Mouse (Mus musculus): ENCODE results near the gene Acer3.

Gene Acer3

DNA sequence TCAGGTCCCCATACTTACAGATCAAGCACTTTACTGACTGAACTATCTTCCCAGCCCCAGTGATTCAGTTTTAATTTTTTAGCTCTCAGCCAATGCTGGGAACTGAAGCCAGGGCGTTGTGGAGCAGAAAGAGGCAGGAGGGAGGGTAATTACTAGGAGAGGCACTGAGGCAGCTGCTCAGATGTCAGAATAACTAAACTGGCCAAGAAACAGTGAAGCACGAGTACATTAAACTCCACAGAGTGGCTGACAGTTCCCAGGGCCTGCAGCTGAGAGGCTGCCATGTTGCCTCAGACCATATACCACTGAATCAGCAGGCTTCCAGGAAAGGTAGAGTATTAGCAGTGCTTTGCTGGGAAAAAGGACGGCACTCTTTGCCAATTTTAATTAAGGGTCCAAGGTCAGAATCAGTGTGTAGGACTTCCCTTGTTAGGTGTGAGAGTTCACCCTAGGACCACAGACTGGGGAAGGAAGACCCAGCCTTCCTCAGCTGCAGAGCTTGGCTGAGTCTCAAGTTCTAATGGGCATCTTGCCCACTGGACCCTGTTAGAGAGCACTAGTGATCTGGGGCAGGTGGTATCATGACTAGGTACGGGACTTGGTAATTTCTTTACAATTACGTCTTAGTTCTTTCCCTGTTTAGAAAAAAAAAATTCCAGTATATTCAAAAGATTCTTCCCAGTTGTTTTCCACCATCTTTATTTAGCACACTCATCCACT, 11.8 kb upstream of the Acer3 start:
- DNase-seq (ENCODE audit: low spot score in 2 of 2) = no peak

DNA sequence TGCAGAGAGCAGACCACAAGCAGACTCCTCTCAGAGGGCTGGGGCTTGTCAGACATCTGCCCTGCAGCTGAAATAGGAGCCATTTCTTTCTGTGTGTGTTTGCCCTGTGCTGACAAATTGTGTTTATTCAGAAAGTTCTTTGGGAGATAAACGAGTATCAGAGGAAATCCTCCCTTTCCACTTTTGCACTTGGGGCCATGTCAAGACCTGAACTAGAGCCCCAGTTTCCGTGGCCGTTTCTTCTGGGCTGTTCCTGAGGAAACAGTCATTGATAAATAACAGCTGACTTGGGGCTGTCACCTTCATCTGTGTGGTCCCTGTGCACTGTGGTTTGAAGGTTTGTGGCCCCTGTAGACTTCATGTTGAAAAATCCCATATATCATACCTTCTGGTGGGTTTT, 10.9 kb upstream of the Acer3 start:
- DNase-seq (ENCODE audit: low spot score in 2 of 2) = no peak

DNA sequence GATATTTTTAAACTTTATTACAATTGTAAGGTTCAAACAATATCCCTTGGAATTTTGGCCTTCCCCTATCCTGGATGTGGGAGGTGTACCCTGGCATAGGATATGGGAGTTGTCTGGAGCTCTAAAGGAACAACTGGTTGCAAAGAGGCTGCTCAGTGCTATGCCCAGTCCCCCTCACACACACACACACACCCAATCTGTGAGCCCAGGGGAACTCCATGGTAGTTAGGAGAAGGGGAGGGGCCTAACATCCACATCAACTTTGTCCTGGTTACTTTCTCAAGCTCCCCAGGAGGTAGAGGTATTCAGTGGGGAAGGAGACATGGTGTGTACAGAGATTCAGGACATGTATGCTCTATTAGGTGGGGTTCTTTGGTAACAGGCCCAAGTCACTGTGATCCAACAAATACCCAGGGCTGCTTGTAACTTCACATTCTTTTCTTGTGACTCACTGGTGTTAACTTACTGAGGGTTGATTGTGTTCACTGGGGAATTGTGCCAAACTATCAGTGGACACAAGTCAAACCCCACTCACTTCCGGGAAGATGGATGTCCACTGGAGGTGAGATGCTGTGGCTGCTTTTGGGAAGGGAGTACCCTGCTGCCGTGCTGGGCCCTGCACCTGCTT, 9.5 kb upstream of the Acer3 start:
- no peak for DNase-seq (ENCODE audit: low spot score in 2 of 2)

DNA sequence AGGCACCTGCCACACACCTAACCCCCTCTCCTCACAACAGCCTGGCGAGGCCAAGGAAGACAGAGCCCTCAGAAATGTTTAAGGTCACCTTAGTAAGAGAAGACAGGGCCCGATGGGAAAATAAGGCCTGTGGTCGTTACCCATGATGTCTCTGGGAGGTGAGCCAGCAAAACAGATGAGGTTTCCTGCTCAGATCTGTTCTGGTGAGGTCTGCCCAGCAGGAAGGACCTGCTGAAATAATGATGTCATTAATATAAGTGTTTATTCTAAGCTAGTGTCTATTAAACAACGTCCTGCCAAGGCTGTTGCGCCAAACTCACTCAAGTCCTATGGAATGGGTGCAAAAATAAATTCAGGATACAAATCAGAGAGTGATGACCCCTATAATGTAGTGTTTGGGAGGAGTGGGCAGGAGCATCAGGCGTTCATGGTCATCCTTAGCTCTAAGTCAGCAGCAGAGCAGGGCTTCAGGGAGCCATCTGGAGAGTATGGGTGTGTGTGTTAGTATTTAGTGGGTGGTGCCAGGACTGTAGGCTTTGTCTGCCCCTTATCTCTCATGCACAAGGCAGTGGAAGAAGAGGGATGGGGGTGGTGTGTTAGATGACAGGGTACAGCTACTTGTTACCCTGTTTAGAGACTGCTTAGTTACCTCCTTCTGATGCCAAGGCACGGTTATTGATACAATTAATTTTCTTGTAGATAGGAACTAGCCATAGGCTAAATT, 8.8 kb upstream of the Acer3 start:
- DNase-seq (ENCODE audit: low spot score in 2 of 2) = peak in 1 of 2 experiments; percentile 54

DNA sequence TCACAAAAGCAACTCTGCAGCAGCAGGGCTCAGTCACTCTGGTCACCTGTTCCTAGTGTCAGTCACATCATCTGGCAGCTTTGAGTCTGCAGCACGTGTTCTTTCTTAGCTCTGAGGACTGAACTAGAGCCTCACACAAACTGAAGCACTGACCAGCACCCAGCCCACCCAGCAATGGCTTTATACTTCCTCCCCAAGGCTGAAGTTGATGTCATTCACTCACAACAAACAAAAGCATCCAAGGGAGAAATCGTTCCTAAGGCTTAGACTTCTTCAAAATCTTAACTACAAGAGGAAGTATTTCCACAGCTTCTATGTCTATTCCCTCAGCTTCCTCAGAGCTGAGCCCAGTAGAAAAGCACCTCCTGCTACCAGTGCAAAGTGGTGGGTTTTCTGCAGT, 7.3 kb upstream of the Acer3 start:
- no peak for DNase-seq (ENCODE audit: low spot score in 2 of 2)

DNA sequence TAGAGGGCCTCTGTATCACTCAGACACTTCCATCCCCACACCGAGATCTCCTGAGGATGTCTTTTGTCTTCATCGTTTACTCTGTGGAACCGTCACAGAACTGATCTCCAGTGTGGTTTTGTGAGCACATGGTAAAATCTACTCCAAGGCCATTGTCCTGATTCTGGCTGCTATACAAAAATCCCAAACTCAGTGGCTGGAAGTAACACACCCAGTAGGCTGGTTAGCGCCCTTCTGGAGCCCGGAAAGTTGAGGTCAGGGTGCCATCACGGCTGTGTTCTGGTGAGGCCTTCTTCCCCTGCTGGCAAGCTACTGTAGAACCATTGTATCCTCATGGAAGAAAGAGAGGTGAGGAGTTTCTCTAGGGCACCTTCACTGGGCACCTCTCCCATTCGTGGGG, 5.0 kb upstream of the Acer3 start:
- no peak for DNase-seq (ENCODE audit: low spot score in 2 of 2)

DNA sequence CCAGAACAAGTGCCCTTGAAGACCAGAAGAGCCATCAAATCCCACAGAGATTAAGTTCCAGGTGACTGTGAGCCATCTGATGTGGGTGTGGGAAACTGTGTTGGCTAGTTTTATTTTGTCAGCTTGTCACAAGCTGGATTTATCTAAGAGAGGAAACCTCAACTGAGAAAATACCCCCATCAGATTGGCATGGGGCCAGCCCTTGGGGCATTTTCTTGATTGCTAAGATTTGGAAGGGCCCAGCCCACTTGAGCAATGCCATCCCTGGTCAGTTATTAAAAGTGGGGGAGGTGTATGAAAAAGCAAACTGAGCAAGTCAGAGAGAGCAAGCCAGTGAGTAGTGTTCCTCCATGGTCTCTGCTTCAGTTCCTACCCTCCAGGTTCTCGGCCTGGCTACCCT, 3.2 kb upstream of the Acer3 start:
- no peak for DNase-seq (ENCODE audit: low spot score in 2 of 2)

DNA sequence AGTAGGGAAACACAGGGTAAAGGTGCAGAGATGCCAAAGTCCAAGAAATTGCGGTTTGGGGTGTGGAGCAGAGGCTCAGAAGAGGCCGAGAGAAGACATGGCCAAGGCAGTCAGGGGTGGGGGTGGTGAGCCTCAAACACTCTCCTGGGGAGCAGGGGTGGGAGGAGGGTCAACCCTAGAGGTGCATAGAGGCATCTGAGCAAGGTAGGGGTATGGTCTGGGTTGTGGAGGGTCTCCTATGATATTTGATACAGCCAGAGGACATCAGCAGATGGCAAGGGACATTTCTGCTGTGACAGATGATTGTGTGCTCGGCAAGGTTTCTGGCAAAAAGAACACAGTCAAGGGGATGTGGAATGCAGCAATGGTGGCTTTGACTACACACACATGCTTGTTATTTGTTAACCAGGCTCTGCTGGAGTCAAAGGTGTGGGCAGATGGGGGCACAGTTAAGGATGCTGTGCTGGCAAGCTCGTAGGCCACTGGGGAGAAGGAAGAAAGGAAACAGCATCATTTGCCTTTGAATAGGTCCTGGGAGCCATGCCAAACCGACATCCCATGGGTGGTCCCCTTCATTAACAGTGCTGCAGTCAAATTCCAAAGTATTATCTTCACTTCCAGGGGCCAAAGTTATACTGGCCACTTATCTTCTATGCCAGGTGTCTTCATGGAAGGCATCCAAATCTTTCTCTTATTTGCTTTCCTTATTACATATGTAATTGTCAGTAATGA, 2.4 kb upstream of the Acer3 start:
- peak in 1 of 2 experiments; percentile 41 for DNase-seq (ENCODE audit: low spot score in 2 of 2)

DNA sequence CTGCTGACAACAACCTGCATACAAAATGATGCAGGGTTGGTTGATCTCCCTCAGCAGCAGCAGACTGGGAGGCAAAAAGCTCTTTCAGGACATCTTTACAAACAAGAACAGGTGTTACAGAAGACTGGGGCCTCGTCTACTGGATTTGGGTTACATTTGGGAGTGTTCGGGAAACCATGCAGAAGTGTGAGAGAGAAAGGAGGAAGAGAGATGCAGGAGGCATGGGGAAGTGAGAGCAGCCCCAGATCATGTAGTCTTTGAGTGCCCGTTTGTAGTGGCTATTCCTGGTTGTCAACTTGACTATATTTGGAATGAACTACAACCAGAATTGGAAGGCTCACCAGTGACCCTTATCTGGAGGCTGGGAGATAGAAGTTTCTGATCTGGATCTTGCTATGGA, 1.4 kb upstream of the Acer3 start:
- no peak for DNase-seq (ENCODE audit: low spot score in 2 of 2)

DNA sequence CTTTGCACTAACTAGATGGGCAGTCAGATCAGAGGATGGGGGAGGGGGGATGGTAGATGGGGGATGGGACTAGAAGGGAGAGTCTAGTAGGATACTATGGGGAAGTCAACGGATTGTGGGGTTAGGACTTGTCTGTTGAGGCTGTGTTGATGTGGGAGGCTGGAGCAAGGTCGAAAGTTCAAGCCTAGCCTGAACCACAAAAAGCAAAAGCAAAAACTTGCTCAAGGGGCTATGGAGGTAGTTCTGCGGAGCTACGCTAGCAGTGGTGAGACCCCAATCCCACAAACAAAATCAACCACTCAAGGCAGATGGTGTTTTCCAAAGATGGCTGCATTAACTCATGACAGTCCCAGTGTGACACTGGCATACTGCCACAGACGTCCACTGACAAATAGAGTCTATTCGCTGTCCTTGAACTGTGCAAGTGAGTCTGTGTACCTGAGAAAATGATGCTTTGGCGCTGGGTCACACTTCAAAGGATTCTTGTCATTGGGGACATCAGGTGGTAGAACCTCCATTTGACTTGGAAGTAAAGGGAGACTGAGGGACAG, 927 bp downstream of the Acer3 start:
- no peak for DNase-seq (ENCODE audit: low spot score in 2 of 2)

DNA sequence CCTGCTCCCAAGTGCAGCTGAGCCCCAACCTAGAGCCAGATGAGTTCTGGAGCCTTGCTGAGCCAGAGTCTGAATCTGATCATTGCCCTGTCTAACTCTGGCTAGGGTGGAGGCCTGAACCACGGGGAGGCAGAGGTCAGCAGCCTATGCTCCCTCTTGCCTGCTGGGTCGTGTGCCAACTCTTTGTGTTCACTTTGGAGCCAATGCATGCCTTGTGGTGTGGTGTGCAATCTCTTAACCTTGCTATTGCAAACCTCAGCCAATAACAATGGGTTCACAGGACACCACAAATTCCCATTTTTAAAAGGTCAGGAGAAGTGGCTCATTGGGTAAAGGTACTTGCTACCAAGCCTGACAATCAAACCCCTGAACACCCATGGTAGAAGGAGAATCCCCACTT, 4.4 kb downstream of the Acer3 start:
- no peak for DNase-seq (ENCODE audit: low spot score in 2 of 2)

DNA sequence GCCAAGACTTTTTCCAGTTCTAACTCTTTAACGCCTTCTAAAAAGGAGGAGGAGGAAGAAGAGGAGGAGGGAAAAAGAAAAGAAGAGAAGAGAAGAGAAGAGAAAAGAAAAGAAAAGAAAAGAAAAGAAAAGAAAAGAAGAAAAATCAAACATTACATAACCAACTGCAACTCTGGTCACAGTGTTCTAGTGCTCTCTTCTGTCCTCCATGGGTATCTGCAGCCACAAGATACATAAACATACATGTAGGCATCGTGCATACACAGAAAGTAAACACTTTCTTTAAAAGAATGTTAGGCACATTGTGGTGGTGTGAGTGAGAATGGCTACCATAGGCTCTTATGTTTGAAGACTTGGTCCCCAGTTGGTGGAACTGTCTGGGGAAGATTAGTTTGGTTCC, 5.9 kb downstream of the Acer3 start:
- no peak for DNase-seq (ENCODE audit: low spot score in 2 of 2)

DNA sequence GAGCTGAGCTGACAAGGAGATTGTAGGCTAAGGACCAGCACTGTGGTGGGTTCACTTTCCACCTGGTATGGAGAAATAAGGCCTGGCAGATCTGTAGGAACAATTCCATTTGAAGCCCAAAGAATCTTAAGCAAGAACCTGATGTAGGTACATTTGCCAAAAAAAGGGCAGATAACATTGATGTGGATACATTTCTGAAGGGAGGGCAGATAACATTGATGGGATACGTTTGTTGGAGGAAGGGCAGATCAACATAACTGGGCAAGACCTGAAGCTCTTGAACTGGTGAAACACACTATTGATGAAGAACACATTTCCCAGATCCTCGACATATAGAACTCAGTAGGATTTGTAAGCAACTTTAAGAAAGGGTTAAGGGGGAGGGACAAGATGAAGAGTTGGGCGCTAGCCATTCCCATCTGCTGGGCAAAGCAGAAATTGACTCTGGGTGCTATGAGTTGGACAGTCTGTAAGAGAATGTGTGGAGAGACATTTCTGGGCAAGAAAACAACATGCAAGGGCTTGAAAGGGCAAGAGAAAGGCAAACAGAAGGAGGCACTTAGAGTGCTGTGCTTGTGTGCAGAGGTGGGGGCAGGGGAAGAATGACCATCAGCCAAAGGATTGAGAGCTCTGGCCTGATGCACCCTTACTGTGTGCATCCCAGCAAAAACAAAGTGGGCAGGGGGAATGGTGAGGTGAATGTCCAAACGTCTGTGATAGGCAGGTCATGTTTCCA, 8.7 kb downstream of the Acer3 start:
- no peak for DNase-seq (ENCODE audit: low spot score in 2 of 2)

DNA sequence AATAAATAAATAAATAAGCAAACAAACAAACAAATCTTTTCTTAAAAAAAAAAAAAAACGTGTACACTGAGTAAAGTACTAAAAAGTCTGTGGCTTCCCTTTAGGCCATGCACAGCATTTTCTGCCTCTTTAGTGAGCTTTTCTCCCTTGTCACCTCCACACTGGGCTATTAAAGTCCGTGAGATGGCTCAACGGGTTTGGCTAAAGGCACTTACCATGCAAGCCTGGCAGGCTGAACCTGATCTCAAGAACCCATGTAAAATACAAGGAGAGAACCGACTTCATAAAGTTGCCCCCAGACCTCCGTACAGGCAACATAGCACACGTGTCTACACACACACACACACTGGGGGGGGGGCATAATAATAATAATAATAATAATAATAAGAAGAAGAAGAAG, 10.7 kb downstream of the Acer3 start:
- no peak for DNase-seq (ENCODE audit: low spot score in 2 of 2)

DNA sequence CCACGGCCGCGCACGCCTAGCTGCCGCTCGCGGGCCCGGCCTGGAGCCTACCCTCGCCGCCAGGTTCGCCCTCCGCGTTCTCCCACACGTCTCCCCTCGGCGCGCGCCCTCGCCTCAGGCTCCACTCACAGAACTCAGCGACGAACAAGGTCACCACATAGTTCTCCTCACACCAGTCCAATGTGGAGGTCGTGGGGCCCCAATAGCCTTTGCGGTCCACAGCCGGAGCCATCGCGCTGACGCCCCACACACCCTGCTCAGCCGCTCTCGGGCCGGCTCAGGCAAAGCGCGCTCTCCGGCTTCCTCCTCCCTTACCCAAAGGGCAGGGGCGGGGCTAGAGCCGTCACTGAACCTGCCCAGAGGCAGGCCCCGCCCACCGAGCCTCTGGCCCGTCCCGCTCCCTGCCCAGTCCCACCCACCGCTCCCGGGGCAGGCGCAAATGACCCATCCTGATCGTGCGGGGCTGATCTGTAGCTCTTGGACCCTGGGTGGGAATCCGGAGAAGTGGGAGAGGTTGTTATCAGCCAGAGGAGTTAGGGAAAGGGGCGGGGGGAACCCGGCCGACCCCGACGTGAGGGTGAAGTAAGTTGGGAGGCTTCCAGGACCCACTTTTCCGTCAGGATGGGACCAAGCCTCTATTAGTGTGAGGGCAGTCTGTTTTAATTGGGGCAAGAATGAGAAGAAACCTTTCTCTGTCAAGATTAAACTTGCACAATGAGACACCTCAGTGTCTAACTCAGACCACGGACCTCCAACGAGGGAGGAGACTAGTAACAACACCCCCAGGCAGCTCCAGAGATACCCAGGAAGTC, 11.6 kb downstream of the Acer3 start:
- peak; percentile 98 to 99 for DNase-seq (ENCODE audit: low spot score in 2 of 2)

DNA sequence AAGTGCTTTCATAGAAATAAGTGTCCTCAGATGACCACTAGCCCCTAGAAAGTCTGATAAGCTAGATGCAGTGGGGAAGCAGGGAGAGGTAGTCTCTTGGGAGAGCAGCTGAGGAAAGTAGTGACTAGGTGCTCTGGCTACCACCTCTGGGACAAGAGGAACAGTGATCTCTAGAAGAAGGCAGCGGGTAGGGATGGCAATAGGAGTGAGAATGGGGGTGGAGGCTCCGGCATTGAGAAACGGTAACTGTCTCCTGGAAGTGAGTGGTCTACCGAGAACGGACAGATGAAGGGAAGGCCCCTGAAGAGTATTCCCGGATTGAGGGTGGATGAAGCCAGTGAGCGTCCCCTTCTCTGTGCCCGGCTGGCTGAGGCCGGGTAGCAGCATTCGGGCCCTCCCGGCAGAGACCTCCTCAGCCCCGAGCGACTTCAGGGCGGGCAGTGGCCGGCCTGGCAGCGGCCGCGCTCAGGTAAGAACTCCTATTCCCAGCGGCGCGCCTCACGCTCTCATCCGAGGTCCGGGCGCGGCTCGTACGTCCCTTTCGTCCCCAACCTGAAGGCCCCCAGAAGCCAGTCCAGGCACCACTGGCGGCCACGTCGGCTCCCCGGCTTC, 12.3 kb downstream of the Acer3 start:
- no peak for DNase-seq (ENCODE audit: low spot score in 2 of 2)

DNA sequence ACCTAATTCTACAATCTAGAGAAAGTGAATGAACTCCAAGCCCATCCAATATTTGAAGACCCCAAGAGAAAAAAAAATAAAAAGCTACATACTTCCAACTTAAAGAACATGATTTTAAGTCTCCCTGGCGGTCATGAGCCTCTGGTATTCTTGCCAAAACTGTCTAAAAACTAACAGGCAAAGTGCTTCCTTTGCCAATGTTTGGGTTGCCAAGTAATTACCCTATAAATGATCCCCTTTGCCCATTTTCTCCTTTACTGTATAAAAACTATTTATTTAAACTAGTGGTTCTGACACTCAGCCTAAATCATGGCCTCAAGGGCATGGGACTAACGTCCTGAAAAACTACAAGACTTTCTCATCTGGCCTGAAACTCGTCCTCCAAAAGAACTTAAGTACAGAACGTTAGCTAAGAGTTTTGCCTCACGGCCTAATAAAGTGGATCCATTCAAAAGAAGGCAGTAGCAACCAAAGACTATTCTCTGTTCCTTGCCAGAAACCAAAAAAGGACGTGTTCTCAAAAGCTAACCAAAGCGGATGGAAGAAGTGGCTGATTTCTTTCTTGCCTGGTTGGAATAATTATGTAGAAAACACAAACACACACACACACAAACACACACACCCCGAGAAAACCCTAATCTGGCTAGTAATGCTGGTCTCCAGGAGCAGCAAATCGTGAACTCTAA, 12.9 kb downstream of the Acer3 start:
- DNase-seq (ENCODE audit: low spot score in 2 of 2) = no peak

DNA sequence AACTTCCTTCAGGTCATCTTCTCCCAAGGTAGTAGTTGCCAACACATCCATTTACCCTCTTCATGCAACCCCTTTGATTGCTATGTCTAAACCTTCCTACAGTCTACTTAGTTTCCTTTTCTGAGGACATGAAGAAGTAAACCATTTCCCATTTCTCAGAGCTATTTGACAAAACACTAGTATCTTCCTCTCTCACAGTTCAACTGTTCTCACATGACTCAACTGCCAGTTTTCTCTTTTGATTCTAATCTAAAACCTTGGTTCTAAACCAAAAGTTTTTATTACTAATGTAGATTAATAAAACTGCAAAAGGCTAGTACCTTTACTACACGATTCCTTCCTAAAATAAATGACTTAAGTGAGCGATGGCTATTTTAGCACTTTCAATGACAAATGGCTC, 13.6 kb downstream of the Acer3 start:
- no peak for DNase-seq (ENCODE audit: low spot score in 2 of 2)

DNA sequence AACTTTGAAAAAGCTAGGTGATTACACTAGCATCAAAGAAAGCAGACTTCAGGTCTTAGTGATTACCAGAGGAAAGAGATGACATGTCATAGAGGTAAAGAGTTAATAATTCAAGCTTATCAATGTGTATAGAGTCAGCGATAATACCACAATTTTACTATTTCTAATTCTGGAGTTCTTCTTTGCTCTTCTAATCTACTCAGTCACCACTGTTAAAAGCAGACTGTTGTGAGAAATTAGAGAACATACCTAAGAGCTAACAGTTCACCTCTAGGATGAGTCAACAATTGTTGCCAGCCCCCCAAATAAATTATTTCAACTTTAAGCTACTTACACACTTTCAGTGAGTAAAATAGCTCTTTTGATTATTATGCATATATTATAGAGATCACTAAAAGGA, 28.1 kb downstream of the Acer3 start:
- DNase-seq (ENCODE audit: low spot score in 2 of 2) = no peak

DNA sequence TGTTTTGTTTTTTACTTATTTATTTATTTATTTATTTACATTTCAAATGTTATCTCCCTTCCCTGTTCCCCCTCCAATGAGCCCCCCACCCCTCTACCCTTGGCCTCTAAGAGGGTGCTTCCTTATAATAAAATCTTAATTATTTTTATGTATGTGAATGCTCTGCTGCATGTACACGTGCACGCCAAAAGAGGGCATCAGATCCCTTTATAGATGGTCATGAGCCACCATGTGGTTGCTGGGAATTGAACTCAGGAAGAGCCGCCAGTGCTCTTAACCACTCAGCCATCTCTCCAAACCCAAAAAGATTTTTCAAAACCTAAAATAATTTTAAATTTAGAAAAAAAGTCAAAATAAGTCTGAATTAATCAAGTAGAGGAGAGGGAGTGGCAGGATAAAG, 31.4 kb downstream of the Acer3 start:
- DNase-seq (ENCODE audit: low spot score in 2 of 2) = peak in 1 of 2 experiments; percentile 20
